Mouse (Mus musculus): ENCODE measurements around the gene Col1a2.

Gene Col1a2

GRCm38 (mm10) chr6:4521031-4521430, 16.4 kb downstream of the Col1a2 start:
- DNase-seq (ENCODE audit: low read depth): no peak

GRCm38 (mm10) chr6:4528439-4528838, 23.8 kb downstream of the Col1a2 start:
- DNase-seq (ENCODE audit: low read depth): no peak

DNA sequence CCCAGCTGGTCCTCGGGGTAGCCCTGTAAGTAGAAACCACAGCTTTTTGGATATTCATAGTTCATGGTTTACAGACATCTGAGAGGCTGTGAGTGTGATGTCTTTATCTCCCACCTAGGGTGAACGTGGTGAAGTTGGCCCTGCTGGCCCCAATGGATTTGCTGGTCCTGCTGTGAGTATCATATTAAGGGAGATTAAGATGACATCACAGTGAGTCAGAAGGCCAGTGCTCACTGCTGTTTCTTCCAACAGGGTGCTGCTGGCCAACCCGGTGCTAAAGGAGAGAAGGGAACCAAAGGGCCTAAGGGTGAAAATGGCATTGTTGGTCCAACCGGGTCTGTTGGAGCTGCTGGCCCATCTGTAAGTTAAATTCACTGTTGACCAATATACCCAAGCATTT, 26.4 kb downstream of the Col1a2 start:
- no peak for DNase-seq (ENCODE audit: low read depth)

- DNase-seq (ENCODE audit: low read depth): no peak
Observed at GRCm38 (mm10) chr6:4532898-4533297, 28.3 kb downstream of the Col1a2 start.

DNA sequence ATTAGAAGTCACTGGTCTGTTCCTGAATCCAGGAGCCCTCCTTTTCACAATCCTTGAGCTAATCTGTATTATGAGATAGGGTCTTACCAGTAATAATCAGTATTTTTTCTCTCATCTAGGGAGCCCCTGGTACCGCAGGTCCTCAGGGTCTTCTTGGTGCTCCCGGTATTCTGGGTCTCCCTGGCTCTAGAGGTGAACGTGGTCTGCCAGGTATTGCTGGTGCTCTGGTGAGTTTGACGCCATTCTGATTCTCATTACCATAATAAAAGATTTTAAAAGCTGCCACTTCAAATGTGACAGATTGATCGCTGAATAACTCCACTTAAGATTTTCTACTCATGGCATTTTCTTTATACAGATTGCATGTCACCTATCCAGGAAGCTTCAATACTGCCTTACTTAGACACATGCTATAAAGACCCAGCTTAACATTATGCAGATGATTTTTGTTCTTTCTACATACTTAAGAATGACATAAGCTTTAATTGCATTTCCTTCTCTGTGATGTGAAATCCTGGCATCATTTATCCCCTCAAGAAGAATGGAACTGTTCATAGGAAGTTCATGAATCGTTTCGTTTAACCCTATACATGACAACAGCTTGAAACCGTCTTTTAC, 30.0 kb downstream of the Col1a2 start:
- DNase-seq (ENCODE audit: low read depth): no peak

DNA sequence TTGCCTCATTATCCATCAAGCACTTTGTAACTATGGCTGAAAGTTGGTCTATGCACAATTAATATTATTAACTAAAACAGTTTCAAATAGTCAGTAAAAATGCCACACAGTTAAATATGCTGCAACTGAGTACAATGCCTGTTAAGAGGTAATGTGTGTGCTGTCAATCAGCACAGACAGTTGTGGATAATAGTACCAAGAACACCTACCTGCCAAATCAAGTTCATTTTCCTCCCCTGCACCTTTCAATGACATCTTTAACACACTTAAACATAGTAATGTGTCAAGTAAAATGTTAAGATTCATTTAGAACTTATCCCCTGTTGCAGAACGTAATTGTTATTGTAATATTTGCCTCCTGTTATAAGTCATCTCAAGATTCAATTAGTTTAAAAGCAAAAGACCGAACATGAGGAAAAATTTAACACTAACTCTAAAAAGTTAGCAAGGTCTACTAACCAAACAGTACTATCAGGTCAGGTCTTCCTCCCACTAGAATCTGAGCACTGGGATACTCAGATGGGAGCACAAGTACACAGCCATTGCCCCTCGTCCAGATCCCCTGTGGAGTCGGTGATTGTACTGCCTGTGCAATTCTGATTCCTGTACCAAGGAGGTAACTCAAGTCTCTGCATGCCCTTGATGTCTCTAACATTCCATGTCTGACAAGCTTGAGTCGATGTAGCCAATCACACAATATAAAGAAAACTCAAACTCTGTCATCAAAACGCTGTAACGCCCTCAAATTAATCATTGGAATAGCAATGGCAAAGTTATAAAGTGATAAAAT, 37.5 kb downstream of the Col1a2 start:
- DNase-seq (ENCODE audit: low read depth): no peak

- DNase-seq (ENCODE audit: low read depth): peak; percentile 23
Observed at GRCm38 (mm10) chr6:4544554-4544953, 39.9 kb downstream of the Col1a2 start.

GRCm38 (mm10) chr6:4545727-4546126, 41.1 kb downstream of the Col1a2 start:
- DNase-seq (ENCODE audit: low read depth): peak; percentile 21

- no peak for DNase-seq (ENCODE audit: low read depth)
Observed at GRCm38 (mm10) chr6:4548894-4549293, 44.3 kb downstream of the Col1a2 start.

DNA sequence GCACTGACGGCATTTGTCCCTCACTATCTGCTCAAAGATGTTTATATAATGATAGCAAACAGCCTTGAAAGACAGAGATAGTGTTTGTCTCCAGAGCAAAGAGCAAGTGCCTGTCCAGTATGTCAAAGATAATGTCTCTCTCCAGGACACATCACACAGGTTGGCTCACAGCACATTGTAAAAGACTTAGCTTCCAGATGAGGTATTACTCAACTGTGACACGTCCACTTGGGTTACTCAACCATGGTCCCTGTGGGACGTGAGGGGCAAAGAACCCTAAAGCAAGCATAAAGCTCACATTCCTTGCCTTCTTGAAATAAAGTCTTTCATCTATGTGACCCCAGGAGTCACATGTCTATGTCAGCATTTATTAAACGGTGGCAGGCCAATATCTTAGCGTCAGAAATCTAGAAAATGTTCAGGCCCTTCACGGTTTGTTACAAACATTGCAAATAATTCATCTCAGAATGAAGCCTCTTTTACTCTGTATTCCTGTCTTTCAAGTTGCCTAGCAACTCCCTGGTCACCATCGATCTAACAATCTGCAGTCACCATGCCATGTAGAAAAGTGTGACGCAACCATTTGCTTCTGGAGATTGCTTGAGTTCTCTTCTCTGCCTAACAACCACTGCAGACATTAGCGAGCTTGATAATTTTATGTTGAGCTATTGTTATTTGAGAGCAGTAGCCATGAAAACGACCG, 45.4 kb downstream of the Col1a2 start:
- no peak for DNase-seq (ENCODE audit: low read depth)

GRCm38 (mm10) chr6:4550549-4550915, 45.9 kb downstream of the Col1a2 start:
- no peak for DNase-seq (ENCODE audit: low read depth)

DNA sequence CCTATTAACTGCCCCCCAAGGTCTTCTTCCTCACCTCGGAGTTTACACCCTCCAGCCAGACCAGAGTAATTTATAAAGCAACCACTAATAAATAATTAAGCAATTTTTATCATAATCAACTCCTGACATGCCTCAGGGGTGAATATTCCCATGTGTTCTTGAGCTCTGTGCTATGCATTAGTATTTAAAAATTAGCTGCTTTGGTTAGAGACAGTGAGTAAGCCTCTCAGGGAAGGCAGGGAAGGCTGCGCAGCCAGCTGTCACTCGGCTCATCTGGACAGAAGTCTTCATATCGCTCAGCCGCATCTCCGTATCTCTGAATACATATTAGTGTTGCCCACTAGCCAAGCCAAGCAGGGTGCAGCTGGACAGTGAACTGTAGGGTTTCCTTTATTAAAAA, 50.8 kb downstream of the Col1a2 start:
- no peak for DNase-seq (ENCODE audit: low read depth)

- no peak for DNase-seq (ENCODE audit: low read depth)
Observed at GRCm38 (mm10) chr6:4557086-4557485, 52.5 kb downstream of the Col1a2 start.

DNA sequence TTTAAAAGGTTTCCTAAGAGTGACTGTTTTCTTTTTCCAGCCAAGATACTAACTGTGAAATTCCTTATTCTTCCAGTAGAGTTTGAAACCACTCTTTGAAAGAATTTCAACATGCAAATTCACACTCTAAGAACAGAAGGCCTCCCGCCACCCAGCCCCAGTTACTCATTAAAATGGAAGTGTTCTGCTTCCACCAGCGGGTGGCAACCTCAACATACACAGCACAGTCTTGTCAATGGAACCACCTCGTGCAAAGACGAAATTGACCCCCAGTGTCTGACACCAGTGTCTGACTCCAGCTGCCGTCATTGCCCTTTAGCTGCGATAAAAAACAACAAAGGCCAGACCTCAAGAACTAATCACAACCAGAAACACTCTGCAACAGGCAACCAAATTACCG, 53.1 kb downstream of the Col1a2 start:
- no peak for DNase-seq (ENCODE audit: low read depth)

- DNase-seq (ENCODE audit: low read depth): no peak
Observed at GRCm38 (mm10) chr6:4561156-4561555, 56.5 kb downstream of the Col1a2 start.

DNA sequence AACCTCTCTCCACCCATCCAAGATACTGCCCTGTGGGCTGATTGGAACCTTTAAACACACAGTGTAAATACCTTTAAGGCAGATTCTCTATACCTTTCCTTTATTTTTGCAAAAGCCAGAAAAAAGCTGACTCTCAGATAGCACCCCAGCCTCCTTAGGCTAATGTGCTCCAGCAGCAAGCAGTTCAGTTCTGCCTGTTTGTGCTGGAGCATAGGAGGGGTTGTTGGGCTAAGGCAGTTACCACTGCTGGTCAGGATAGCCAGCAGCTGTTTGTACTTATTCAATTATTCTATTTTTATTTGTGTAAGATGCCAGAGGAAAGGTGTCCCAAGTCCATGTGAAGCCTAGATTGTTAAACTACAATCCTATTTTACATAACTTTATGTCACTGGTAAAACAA, 57.0 kb downstream of the Col1a2 start:
- DNase-seq (ENCODE audit: low read depth): no peak

DNA sequence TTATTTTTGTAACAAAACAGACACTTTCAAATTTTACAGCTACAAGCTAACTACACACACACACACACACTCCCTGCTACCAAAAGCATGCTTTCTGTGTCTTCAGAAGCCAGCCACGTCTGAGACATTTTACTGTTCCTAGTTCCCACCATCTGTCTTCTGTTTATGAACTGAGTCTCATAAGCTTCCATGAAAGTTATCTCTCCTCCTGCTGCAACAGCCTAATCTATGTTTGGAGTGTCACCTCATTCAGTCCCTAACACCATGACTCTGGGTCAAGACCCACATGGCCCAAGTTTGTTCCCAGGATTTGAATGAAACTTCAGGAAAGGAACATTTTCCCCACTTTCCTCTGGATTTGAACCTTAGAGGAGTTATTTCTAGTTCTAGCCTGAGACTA, 57.8 kb downstream of the Col1a2 start:
- no peak for DNase-seq (ENCODE audit: low read depth)

DNA sequence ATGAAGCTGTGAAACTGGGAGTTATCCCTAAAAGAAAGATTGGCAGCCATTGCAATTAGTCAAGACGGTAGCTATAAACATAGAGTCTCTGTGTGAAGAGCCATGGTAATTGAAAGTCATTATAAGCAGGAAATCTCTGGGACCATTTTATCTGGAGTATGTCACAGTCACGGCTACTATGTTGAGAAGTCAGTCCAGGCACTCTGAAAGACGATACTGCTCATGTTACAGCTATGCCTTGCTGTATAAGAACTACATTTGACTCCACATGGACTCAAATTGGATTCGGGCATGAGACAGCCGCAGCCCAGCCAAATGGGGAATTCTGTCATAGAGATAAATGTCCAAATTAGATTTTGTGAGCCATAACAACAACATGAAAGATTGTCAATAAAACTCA, 58.9 kb downstream of the Col1a2 start:
- no peak for DNase-seq (ENCODE audit: low read depth)

- DNase-seq (ENCODE audit: low read depth): no peak
Observed at GRCm38 (mm10) chr6:4570412-4570811, 65.8 kb downstream of the Col1a2 start.

- no peak for DNase-seq (ENCODE audit: low read depth)
Observed at GRCm38 (mm10) chr6:4577756-4578155, 73.1 kb downstream of the Col1a2 start.

DNA sequence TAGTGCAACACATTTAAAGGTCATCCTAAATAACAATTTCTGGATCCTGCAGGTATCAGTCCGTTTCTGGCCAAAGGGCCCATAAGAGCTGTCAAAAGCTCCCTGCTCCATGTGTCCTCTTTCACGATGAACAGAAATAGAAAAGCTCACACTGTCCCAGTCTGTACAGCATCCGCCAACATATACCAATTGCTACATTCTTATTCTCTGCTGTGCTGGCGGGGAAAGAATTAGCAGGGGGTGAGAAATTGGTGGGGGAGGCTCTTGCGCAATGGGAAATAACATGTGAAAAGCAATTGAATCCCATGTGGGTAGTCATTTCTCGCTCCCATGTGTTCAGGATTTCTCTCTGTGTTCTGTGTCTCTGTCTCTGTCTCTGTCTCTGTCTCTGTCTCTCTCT, 73.7 kb downstream of the Col1a2 start:
- DNase-seq (ENCODE audit: low read depth): no peak

- no peak for DNase-seq (ENCODE audit: low read depth)
Observed at GRCm38 (mm10) chr6:4579620-4580019, 75.0 kb downstream of the Col1a2 start.

DNA sequence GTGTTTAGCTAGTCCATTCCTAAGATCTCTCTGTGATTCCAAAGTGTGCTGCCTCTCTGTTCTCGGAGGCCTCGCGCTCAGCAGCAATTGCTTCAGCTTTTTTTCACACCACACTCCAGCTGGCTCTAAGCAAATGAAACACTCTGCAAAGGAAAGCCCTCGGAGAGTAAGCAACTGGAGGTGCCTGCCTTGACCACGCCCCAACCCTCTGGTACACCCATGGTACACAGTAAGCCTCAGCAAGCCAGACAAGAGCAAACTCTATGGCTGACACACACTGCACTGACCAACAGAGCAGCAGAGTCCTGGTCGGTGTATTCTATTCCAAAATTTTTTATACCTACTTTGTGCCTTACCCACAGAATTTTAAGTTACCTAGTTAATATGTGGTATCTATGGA, 78.9 kb downstream of the Col1a2 start:
- no peak for DNase-seq (ENCODE audit: low read depth)
